Mouse (Mus musculus) small intestine, adult 2 months (tissue): ENCODE measurements around the gene Fxyd1.

Experiments
- CTCF ChIP-seq: fragments of 200-500 bp; IDR thresholded peaks from 2 replicates; pipeline ENCODE4 v1.5.1; 2012; ENCODE audit warnings: low read depth, mild to moderate bottlenecking, control low read depth, inconsistent platforms, low read length, moderate library complexity, mixed read lengths; ENCODE audit not compliant: insufficient replicate concordance, insufficient read length; ENCODE audit errors: extremely low read depth
- POLR2A ChIP-seq: fragments of 200-500 bp; IDR thresholded peaks from 2 replicates; pipeline ENCODE4 v1.6.1; 2012; ENCODE audit warnings: low read depth, mild to moderate bottlenecking, control low read depth, inconsistent platforms, low read length, moderate library complexity

DNA sequence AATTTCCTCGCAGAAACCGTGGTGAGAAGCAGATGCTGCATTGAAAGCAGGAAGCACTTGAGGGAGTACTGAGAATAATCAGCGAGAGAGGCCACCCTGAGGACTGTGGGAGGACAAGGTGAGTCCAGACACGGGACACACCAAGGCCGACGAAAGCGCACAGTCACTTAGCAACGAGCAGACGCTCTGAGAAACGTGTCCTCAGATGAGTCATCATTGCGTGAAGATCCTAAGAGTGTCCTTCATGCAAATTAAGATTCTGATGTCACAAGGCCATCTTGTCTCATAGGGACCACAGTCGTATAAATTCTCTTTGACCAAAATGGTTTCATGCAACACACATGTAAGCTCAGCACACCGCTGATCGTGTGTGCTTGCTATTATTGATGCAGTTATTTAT, 43.8 kb upstream of the Fxyd1 start:
- TF ChIP-seq CTCF (no peak), POLR2A (no peak)
